Mouse (Mus musculus) c-Kit-positive CD71-positive TER-119-positive erythroid progenitor cells, embryonic 14.5 days (primary cell): ENCODE results near the gene Nfx1.

Experiments
- DNase-seq: peaks from one replicate; pipeline ENCODE4 v3.0.0-alpha.2; 2013; ENCODE audit warnings: low spot score

Nfx1 gene

DNA sequence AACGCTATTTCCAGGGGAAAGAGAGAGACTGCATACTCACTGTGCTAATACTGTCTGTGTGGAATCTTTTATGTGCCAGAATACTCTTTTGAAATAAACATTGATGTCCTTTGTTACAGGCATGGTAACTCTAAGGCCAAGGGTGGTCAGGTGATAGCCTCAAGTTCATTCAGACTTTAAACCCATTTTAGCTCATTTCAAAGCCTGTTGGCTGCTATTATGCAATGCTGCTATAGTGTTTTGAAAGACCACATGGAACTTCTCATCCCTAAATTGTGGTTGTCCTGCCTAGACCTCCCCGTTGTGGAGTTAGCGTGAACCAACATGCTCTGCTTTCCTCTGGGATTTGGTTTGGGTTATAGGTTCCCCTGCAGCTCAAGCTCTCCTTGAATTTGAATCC lies 5.0 kb downstream of the Nfx1 start:
- DNase-seq, result no peak

DNA sequence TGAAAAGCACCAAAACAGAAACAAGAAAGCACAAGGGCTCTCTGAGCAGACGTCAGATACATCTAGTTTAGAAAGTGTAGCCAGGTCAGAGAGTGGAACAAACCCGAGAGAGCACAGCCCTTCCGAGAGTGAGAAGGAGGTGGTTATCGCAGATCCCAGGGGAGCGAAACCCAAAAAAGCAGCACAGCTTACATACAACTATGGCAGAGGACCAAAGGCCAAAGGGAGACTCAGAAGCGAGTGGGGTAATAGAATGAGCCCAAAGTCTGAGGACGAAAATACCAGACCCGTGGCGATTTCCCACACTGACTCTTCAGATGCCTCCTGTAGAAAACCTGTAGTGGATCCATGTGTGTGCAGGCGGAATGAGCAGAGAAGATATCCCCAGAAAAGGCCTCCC lies 5.9 kb downstream of the Nfx1 start:
- no peak for DNase-seq

DNA sequence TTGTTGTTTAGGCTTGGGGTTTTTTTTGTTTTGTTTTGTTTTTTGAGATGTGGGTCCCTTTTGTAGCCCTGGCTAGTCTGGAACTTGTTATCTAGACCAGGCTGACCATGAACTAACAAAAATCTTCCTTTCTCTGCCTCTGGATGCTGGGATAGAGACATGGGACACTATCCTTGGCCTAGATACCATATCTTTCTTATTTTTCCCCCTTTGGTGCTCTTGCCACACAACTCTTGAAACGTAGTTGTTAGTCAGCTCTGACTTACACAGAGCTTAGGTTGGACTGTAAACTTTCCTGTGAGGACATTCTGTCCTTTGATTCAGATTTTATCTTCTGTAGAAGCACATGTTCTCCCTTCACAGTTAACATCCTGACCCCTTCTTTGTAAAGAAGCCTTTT lies 8.7 kb downstream of the Nfx1 start:
- DNase-seq, result no peak

DNA sequence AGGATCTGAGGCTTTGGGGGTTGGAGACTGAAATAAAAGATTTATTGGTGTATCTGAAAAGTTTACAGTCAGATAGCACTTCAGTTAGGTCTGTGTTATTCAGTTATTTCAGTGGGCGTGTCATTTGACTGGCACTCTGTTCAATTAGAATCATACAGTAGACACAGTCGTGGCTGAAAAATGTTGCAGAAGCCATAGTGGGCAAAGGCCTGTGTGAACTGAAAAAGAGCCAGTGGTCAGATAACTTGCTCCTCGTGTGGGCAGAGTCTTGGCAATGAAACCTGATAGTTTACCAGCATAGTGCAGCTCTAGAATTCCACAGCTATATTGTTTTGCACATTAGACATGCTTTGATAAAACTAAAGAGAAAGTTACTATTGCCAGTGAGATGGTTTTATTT lies 11.8 kb downstream of the Nfx1 start:
- no peak for DNase-seq

DNA sequence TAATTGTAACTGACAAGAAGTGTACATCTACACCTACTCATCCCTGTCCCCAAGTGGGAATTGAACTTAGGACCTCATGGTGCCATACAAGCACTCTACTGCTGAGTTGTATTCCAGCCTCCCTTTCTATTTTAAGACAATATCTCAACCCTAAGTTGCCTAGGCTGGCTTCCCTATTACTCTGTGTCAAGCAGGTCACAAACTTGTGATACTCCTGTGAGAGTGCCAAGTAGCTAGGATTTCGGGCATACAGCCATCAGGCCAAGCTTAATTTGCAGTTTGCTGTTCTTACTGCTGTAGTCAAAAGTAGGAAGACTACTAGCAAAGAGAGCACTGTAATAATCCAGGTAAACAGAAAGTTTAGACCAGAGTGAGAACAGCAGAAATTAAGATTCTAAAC lies 13.0 kb downstream of the Nfx1 start:
- DNase-seq, result no peak

DNA sequence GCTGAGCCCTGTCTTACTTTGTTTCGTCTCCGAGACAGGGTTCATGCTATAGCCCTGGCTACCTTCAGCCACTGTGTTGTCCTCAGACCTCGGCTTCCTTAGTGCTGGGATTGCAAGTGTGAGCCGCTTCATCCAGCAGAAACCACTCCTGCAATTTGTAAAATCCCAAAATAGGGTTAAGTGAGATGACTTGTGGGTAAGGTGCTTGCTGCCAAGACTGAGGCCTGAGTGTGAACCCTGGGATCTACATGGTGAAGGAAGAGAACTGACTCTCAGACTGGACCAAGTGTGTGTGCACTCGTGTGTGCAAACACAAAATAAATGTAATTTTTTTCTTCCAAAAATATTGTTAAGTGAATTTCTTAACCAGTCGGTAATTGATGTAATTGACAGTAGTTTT lies 18.9 kb downstream of the Nfx1 start:
- no peak for DNase-seq

DNA sequence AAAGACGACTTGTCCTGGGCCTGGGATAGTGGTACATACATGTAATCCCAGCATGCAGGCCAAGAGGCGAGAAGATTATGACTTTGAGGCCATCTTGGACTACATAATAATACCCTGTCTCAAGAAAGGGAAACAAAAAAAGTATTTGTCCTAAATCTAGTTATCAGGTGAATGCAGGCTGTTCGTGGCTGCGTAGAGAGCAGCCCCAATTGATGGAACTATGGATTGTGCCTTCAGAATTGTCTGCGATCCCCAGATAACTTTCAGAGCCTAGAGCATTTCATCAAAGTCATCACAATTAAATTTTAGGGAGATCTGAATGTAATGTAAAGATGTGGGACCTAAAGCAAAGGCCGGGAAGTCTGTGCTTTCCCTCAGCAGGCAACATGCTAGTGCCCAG lies 25.6 kb downstream of the Nfx1 start:
- DNase-seq, result peak; percentile 33

DNA sequence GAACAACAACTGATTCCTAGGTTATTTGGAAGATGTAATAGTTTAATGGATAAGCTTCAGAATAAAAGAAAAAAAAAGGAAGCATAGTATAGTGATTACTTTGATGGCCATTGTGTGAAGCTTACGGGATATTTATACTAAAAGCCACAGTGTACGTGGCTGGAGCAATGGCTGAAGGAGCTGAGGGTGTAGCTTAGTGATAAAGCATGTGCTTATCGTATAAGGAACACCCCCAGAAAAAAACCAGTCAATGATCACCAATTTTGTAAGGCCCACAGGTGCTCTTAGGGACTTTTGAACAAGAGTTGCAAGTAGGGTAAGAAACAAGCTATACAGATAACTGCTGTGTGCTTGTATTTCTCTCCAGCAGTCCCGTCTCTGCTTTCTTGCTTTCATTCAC lies 27.2 kb downstream of the Nfx1 start:
- peak; percentile 41 for DNase-seq

DNA sequence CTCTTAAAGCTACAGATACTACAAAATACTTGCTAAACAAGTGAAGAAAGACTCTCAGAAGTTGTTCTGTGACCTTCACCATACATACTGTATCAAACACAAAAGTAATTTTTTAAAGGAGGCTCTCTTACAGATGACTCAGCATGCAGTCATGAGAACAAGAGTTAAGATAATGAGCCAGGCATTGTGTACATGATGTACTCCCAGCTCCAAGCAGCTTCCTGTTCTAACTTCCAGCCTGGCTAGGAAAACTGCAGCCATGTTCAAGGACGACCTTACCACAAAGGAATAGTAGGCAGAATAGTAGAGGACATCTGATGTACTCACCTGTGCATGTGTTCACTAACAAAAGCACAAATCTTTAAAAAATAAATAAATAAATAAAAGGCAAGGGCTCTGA lies 29.6 kb downstream of the Nfx1 start:
- DNase-seq, result no peak

DNA sequence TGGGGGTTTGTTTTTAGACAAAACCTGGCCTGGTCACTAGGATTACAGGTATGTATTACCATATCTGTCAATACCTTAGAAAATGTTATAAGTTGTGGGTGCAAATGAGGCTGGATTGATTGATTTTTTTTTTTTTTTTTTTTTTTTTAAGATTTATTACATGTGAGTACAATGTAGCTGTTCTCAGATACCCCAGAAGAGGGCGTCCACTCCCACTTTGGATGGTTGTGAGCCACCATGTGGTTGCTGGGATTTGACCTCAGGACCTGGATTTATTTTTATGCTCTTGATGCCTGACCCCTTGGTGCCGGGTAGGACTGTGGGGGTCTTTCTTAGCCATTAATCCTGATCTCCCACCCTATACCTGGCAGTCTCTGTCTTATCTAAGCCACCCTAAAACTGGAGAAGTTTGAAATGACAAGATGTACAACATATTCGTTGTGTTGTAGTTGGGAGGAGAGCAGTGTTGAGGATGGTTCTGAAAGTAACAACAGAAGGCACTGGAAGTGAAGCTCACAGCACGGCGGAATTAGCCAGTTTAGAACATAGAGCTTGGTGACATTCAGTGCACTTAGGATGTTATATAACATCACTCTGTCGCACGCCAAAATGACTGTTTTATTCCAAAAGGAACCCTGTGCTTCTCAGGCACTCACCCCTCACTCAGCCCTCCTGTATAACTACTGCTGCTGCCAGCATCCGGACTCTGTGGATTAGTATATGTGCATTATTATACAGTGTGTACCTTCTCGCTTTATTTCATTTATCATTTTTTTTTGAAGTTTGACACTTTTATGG lies 30.3 kb downstream of the Nfx1 start:
- DNase-seq, result no peak

DNA sequence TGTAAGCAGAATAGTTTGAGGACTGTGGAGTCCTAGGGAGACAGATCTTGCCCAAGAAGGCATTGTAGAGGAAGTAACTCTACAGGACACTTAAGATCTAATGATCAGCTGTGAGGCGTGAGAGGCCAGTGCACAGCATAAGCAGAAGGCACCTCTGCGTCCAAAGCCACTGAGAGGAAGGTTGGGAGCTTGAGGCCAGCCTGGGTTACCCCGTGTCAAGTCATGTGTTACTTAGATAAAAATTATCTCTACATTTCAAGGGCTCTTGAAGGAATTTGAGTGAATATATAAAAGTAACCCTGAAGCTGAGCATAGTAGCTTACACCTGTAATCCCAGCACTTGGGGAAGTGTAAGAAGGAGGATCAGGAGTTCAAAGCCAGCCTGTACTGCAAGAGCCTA lies 42.6 kb downstream of the Nfx1 start:
- peak; percentile 52 for DNase-seq

DNA sequence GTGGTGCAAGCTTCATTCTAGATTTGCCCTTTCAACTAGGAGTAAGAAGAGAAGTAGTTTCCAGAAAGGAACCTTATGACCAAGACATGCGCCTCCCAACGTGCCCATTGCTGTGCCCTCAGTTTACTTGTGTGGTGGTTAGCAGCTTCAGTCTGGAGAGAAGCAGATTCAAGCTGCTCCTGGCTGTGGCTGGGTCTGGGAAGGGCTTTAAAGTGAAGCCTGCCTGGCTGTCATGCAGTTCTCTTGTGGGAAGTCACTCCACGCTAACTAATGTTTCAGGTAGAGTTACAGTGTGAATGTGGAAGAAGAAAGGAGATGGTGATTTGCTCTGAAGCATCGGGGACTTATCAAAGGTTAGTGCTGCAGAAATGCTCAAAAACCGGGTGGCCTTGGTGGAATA lies 45.1 kb downstream of the Nfx1 start:
- DNase-seq, result no peak

DNA sequence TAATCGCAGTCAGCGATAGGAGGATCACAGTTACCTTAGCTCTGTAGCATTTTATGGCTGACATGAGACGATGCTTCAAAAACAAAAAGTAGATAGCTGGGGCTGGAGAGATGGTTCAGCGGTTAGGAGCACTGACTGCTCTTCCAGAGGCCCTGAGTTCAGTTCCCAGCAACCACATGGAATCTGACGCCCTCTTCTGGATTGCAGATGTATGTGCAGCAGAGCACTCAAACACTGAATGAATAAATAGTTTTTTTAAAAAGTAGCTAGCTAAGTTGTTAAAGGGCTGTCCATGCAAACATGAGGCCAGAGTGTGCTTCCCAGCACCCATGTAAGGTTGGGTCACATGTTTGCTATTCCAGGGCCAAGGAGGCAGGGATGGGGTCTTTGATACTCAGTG lies 50.4 kb downstream of the Nfx1 start:
- no peak for DNase-seq

DNA sequence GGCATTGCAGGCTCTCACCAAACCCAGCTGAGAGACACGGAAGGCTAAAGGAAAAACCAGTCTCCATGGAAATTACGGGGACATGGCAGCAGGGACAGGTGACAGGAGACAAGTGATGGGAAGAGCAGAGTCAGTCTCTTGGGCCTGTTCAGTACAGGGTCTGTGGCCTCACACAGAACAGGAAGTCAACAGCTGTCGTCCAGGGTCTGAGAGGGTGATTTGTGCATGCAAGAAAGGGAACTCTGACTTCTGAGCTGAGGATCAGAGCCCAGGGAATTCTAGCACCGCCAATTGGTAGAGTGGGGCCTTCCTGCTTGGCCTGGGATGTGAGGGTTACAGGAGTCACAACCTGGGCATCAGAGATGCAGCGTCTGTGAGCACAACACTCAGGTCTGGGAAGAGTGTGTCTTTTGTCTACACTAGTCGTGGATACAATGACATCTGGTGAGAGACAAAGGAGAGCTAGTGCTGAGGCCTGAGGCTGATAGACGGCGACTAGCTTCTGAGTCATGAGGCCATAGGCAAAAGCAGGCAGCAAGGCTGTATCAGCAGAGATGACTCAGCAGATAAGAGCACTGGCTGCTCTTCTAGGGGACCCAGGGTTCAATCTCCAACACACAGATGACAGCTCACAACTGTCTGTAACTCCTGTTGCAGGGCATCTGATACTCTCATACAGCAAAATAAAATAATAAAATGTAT lies 55.5 kb downstream of the Nfx1 start:
- DNase-seq, result peak; percentile 57

DNA sequence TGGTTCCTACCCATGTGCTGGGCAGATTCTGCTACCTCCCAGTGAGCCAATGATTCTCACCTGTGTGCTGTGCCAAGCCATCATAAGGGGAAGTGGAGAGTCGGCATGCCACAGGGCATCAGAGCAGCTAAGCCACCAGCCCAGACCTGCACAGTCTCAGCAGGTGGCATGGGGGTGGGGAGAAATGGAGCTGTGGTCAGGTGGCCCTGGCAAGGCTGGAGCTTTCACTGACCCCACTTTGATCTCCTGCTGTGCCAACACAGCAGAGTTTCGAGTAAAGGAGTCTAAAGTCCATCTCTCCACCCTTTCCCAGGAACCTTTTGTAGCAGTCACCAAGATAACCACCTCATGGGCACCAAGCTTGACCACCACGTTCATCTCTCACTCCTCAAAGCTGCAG lies 57.2 kb downstream of the Nfx1 start:
- DNase-seq, result no peak

DNA sequence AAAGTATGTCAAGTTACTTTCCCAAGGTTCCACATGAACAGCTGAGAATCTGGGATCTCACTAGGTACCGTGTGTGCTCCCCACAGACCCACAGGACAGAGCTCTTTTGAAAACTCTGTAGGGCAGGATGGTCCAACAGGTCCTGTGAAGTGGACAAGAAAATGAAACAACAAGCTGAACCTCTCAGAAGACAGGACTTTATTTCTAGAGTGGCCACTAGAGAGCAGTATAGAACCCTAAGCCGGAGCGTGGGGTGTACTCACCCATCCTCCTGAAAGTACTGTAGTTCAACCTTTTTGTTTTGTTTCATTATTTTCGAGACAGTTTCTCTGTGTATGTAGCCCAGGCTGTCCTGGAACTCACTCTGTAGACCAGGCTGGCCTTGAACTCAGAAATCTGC lies 57.6 kb downstream of the Nfx1 start:
- DNase-seq, result peak; percentile 53

DNA sequence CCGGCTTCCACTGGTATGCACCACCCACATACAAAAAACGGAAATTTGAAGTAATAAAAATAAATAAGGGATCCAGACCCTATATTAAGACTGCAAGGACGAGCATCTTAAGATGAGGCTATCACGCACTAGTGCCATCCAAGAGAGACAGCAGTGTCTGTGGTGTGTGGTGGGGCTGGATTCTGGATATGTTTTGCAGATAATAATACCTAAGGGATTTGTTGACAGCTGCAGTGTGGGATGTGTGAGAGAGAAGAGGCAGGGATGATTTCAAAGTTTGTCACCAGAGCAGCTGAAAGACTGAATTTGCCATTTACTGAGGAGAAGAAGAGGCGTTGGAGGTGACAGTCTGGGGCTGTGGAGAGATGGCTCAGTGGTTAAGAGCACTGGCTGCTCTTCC lies 58.7 kb downstream of the Nfx1 start:
- DNase-seq, result no peak

DNA sequence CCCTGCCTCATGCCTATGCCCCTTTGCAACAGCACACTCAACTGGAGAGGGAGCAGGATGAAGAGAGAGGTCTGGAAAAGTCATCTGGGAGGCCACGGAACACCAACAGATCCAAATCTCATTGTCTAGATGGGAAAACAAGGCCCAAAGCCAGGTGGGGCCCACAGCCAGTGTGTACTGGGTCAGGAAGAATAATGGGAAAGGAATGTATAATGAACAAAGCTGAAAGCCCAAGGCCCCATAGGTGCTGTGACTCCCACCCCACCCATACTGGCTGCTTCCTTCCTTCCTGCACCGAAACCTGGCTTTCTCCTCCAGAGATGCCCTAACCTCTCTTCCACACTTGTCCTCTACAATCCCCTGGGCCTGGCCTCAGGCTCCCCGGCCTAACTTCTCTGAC lies 60.5 kb downstream of the Nfx1 start:
- DNase-seq, result no peak

DNA sequence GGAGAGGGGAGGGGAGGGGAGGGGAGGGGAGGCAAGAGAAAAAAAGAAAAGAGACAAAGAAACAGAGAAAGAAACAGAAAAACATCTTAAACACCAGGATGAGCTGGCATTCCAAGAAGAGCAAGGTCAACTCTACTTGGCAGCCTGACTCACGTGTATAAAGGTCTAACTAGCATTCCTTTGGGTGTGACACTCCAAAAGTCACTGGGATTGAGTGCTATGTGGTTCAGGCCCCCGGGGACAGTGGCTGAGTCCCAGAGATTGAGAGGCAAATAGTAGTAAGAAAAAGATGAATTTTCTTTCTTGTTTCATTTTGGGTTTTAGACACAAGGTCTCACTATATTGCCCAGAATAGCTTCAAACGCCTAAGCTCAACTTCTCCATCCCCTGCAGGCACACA lies 67.2 kb downstream of the Nfx1 start:
- DNase-seq, result no peak

DNA sequence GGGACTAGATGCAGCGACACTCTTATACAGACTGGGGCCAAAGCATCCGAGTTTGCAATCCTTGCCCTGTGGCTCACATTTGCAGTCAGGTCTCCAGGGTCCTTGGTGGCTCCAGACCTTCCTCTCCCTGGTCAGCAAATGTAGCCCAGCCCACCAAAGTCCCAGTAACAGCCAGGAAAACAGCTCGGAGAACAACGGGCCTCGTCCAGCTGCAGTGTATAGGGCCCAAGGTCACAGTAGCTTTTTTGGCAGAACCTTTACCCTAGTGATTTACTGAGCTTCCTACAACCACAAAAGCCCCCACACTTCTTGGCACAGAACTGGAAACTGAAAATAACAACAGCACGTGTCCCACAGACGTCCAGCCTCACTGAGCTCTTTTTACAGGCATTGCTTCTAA lies 70.3 kb downstream of the Nfx1 start:
- DNase-seq, result no peak

DNA sequence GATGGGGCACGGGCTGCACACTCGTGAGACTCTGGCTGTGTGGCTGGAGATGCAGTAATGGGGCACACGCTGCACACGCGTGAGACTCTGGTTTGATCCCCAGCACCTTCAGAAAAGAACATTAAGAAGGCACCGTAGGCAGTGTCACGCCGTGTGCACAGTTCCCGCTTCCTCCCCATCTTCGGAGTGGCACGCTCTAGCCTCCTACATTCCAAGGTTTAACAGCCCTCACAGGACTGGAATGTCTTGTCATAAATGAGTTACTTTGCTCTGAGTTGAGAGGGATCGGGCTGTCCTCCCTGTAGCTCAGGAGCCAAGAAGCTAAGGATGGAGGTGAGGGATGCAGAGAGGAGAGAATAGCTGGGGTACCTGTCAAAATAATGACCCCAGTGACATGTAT lies 72.2 kb downstream of the Nfx1 start:
- no peak for DNase-seq

DNA sequence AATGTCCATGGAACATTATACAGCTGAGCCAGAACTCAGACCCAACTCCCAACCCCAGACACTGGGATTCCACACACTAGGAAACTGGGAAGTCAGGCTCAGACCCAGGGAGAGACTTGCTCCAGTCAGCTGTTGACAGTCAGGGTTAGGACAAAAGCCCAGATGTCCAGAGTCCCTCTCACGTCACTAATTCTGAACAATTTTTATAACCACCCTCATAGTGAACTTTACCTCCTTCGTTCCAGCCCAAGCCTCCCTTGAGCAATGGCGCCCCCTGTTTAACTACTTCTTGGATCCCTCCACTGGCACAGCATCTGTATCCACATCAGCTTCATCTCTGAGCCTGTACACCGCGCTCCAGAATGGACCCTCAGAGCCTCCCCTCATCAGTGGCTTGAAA lies 73.3 kb downstream of the Nfx1 start:
- DNase-seq, result no peak

DNA sequence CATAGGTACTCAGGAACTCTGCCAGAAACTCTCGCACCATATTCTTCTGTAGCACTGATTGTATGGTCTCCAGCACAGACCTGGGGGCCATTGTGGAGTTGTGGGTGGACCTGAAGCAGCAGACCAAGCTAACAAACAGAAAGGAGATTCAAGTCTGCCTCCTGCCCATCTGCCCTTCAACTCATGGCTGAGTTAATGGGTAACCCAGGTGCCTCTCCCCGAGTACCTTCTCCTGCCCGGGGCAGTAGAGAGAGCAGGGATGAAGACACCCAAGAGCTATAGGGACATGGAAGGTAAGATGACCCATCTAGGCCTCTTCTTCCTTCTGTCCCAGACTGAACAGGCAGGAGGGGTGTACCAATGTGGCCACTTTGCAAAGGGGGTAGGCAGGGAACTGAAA lies 74.6 kb downstream of the Nfx1 start:
- DNase-seq, result no peak

DNA sequence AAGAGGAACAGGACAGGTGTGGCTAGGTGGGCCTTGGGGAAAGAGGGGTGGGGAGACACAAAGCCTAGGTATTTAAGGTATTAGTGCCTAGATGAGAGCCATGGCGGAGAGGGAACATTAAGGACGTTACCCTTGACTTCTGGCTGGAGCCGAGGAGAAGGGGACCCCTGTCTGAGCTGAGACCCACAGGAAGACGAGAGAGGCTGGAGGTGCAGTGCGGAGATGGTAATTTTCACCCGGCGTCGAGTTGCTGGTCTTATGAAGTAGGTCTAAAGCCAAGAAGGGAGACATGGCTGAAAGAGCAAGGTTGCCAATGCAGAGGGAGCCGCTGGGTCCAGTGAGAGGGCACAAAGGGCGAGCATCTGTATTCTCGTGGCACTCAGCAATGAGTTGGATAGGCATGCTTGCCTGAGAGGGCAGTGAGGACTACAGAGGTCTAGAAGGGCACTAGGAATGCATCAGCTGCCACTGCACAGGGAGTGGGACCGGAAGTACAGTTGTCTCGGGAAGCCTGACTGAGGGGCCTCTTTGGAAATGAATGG lies 75.6 kb downstream of the Nfx1 start:
- DNase-seq, result no peak
